ENCODE assay signal across 10 mouse cellular contexts in genomic region chr17:36786483-36786886, GRCm38 (mm10). TPM values are rescaled to one million over a fixed set of nuclear protein-coding genes. Genes with fewer than 3 reads are reported as not detected.
DNase-seq lines count a peak whose midpoint lies in the region; ATAC-seq and TF ChIP-seq lines count a peak whose summit lies in the region.
"Not testable (repeated sequence)": the region's sequence is repeated elsewhere in the genome, so short reads cannot be mapped to it uniquely, and the experiment has no call there.
"Had no signal": no experiment of that assay in that cellular context is flagged by ENCODE, and none has a peak within 500 bp of the region (broad histone marks: within the 10 kb centered on the region; RNA-seq: fewer than 3 reads in every experiment).

No protein-coding gene starts in this region.

- H3K4me2 ChIP-seq in forebrain, postnatal 0 days (ENCODE audit: low read depth); hindbrain, embryonic 16.5 days (ENCODE audit: low read length); lung, postnatal 0 days (replicated peaks; ENCODE audit: low read depth, low read length): not testable (repeated sequence)

- not testable (repeated sequence) for TF ChIP-seq EP300 in lung, postnatal 0 days (IDR thresholded peaks at IDR 0.05)

- not testable (repeated sequence) for H3K9me3 ChIP-seq in forebrain, postnatal 0 days (ENCODE audit: low read length); hindbrain, embryonic 16.5 days (ENCODE audit: control insufficient read depth, low read length); lung, postnatal 0 days (ENCODE audit: low read length)

- not testable (repeated sequence) for H3K4me1 ChIP-seq in forebrain, postnatal 0 days (ENCODE audit: insufficient read depth); hindbrain, embryonic 16.5 days (ENCODE audit: control insufficient read depth, insufficient read depth, low read depth, low read length); lung, postnatal 0 days (ENCODE audit: insufficient read depth, low read depth, low read length)

- H3K27ac ChIP-seq in forebrain, postnatal 0 days (ENCODE audit: low read depth, low read length); hindbrain, embryonic 16.5 days (ENCODE audit: low read depth, low read length); lung, postnatal 0 days (ENCODE audit: low read length): not testable (repeated sequence)

- POLR2A ChIA-PET in Patski (lab: Charles Lee), result not testable (repeated sequence)

- in situ Hi-C loops in Patski (cut with MboI; ENCODE audit: low pct_unique_long_range_greater_than_20kb), result not testable (repeated sequence)

- H3K36me3 ChIP-seq in forebrain, postnatal 0 days (ENCODE audit: insufficient read depth); hindbrain, embryonic 16.5 days (ENCODE audit: control insufficient read depth, insufficient read depth, low read length); lung, postnatal 0 days (ENCODE audit: insufficient read depth, low read length): not testable (repeated sequence)

- not testable (repeated sequence) for DNase-seq in Patski (ENCODE audit: low read depth, low spot score)
- peak; percentile 20 for DNase-seq in cerebellum, adult 8-10 months
- DNase-seq in forebrain, postnatal 0 days, result peak; percentile 59
- peak; percentile 4 to 37 for DNase-seq in layer of hippocampus, adult 8-10 months (ENCODE audit: low spot score in 2 of 2)
- peak; percentile 16 for DNase-seq in lung, postnatal 0 days (ENCODE audit: low spot score)
- peak; percentile 40 for DNase-seq in retina, postnatal 1 day

- peak; percentile 82 for TF ChIP-seq CTCF in Patski (IDR thresholded peaks at IDR 0.05)
- peak; percentile 76 for TF ChIP-seq CTCF in forebrain, postnatal 0 days (IDR thresholded peaks at IDR 0.05; ENCODE audit: low read depth)
- peak; percentile 74 for TF ChIP-seq CTCF in lung, postnatal 0 days (IDR thresholded peaks at IDR 0.05)

- 31% methylated on average over 1 of the region's 1 CpGs for WGBS in forebrain, postnatal 0 days
- 41% methylated on average over 1 of the region's 1 CpGs for WGBS in hindbrain, embryonic 16.5 days
- WGBS in lung, postnatal 0 days, result 41% methylated on average over 1 of the region's 1 CpGs

- H3K27me3 ChIP-seq in Patski; forebrain, postnatal 0 days (ENCODE audit: insufficient read depth, low read length); hindbrain, embryonic 16.5 days (replicated peaks; ENCODE audit: control insufficient read depth, insufficient read depth, low read length); lung, postnatal 0 days (replicated peaks; ENCODE audit: insufficient read depth, low read length): not testable (repeated sequence)

- not testable (repeated sequence) for H3K9ac ChIP-seq in forebrain, postnatal 0 days; hindbrain, embryonic 16.5 days (ENCODE audit: low read depth, low read length); lung, postnatal 0 days (replicated peaks; ENCODE audit: low read depth)

- peak; percentile 78 for ATAC-seq in Patski
- peak; percentile 32; the same call in 1 of the 2 replicates for ATAC-seq in forebrain, postnatal 0 days
- 0 out of 2 replicates have a peak, but pooled peaks have one; percentile 42 for ATAC-seq in hindbrain, embryonic 16.5 days
- not testable (repeated sequence) for ATAC-seq in lung, postnatal 0 days

- not testable (repeated sequence) for H3K4me3 ChIP-seq in forebrain, postnatal 0 days (ENCODE audit: low read depth, low read length); hindbrain, embryonic 16.5 days (ENCODE audit: low read length); lung, postnatal 0 days (ENCODE audit: low read depth, low read length)

- CTCF ChIA-PET in Patski (lab: Charles Lee), result interaction anchor here (0.6 to 3.8 kb wide), 20 partner anchors 9 to 478 kb away, joined by 3 to 35 read pairs (median 6); partner anchors contain the start of genes H2-M10.5 and H2-M10.6

RNA-seq across cellular contexts. Expression of gene H2-M10.5, which starts 13.8 kb away (rescaled TPM):
- polyA plus RNA-seq in Patski (2021), result not detected
- not detected in 2 replicates for total RNA-seq in forebrain, postnatal 0 days (2014; rRNA removed)
- polyA plus RNA-seq in forebrain, postnatal 0 days (2015; fragmentation: Nextera tagmentation; extraction: Ambion mirVana), result not detected in 2 replicates
- polyA plus RNA-seq in hindbrain, embryonic 16.5 days (2015; fragmentation: Nextera tagmentation; extraction: Ambion mirVana), result not detected in 2 replicates
- not detected for total RNA-seq in layer of hippocampus, adult 8-10 months (2022)
- polyA plus RNA-seq in lung, postnatal 0 days (2015; fragmentation: Nextera tagmentation; extraction: Ambion mirVana), result not detected in 2 replicates
- total RNA-seq: left cerebral cortex, adult 8-10 months had no signal
- polyA plus RNA-seq: embryonic facial prominence, embryonic 13.5 days; gonadal fat pad, adult 2 months had no signal

RNA-seq across cellular contexts. Expression of gene H2-M10.6, which starts 25.5 kb away (rescaled TPM):
- polyA plus RNA-seq in Patski (2021), result not detected
- not detected in 2 replicates for total RNA-seq in forebrain, postnatal 0 days (2014; rRNA removed)
- not detected in 2 replicates for polyA plus RNA-seq in forebrain, postnatal 0 days (2015; fragmentation: Nextera tagmentation; extraction: Ambion mirVana)
- not detected in 2 replicates for polyA plus RNA-seq in hindbrain, embryonic 16.5 days (2015; fragmentation: Nextera tagmentation; extraction: Ambion mirVana)
- not detected for total RNA-seq in layer of hippocampus, adult 8-10 months (2022)
- not detected in 2 replicates for polyA plus RNA-seq in lung, postnatal 0 days (2015; fragmentation: Nextera tagmentation; extraction: Ambion mirVana)
- total RNA-seq: left cerebral cortex, adult 8-10 months had no signal
- polyA plus RNA-seq: embryonic facial prominence, embryonic 13.5 days; gonadal fat pad, adult 2 months had no signal

RNA-seq across cellular contexts. Expression of gene Trim26, which starts 50.4 kb away (rescaled TPM):
- 38.9 TPM for polyA plus RNA-seq in Patski (2021)
- total RNA-seq in forebrain, postnatal 0 days (2014; rRNA removed), result 19.3 and 30.6 TPM in 2 replicates
- polyA plus RNA-seq in forebrain, postnatal 0 days (2015; fragmentation: Nextera tagmentation; extraction: Ambion mirVana), result 21.3 and 36.6 TPM in 2 replicates
- polyA plus RNA-seq in hindbrain, embryonic 16.5 days (2015; fragmentation: Nextera tagmentation; extraction: Ambion mirVana), result 49.5 and 53.8 TPM in 2 replicates
- total RNA-seq in layer of hippocampus, adult 8-10 months (2022), result 10 to 100 TPM; 22.1 to 26.5 (median 23.2) TPM
- 29.7 and 35.3 TPM in 2 replicates for polyA plus RNA-seq in lung, postnatal 0 days (2015; fragmentation: Nextera tagmentation; extraction: Ambion mirVana)
